Mouse (Mus musculus) small intestine, adult 2 months (tissue): Measurements from ENCODE around the gene Btg1-ps2.

Experiments
- CTCF ChIP-seq: fragments of 200-500 bp; IDR thresholded peaks from 2 replicates; pipeline ENCODE4 v1.5.1; 2012; ENCODE audit warnings: low read depth, mild to moderate bottlenecking, control low read depth, inconsistent platforms, low read length, moderate library complexity, mixed read lengths; ENCODE audit not compliant: insufficient replicate concordance, insufficient read length; ENCODE audit errors: extremely low read depth
- POLR2A ChIP-seq: fragments of 200-500 bp; IDR thresholded peaks from 2 replicates; pipeline ENCODE4 v1.6.1; 2012; ENCODE audit warnings: low read depth, mild to moderate bottlenecking, control low read depth, inconsistent platforms, low read length, moderate library complexity

DNA sequence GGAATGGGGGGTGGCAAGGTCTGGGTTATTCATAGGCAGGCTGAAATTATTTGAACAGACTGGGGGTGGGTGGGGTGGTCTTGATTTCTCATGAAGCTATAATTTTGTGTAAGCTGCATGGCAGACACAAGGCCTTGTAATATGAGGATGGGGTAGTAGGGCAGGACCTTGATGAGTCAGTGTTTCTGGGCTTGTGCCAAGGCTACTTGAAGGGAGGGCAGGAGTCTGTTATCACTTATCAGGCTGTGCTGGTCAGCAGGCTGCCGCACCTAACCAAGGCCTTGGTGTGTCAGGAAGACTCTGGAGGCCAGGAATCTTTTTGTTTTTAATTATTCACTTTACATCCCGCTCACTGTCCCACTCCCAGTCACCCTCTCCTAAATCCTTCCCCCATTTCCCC, 34.2 kb downstream of the Btg1-ps2 start:
- TF ChIP-seq POLR2A (no peak), CTCF (no peak)
